Mouse (Mus musculus) midbrain, embryonic 11.5 days (tissue): ENCODE measurements around the gene Wnk2. TPM values are rescaled to one million over a fixed set of nuclear protein-coding genes. Genes with fewer than 3 reads are reported as not detected.

ENCODE experiments used
- ATAC-seq: fragments of 200-750 bp; cut with Nextera tagmentation; 2 replicates; pipeline ENCODE4 v1.8.0; 2017; ENCODE audit warnings: moderate TSS enrichment, moderate library complexity; ENCODE audit not compliant: low FRiP score
- DNase-seq: peaks from one replicate; pipeline ENCODE4 v3.0.0; 2015; ENCODE audit warnings: low spot score; ENCODE audit errors: missing footprints
- H3K27ac ChIP-seq: fragments of 300-500 bp; sonication (generic); 2 replicates; pipeline ENCODE4 v1.5.1; 2014; ENCODE audit warnings: low read depth, low read length
- H3K27me3 ChIP-seq: fragments of 300-500 bp; sonication (generic); 2 replicates; pipeline ENCODE4 v1.6.1; 2014; ENCODE audit warnings: mild to moderate bottlenecking, low read length, moderate library complexity, mixed read lengths; ENCODE audit not compliant: control insufficient read depth, insufficient read depth
- H3K36me3 ChIP-seq: fragments of 300-500 bp; sonication (generic); 2 replicates; pipeline ENCODE4 v1.6.1; 2014; ENCODE audit warnings: mild to moderate bottlenecking, low read length, moderate library complexity, mixed read lengths; ENCODE audit not compliant: control insufficient read depth, insufficient read depth
- H3K4me1 ChIP-seq: fragments of 300-500 bp; sonication (generic); 2 replicates; pipeline ENCODE4 v1.6.1; 2014; ENCODE audit warnings: low read length; ENCODE audit not compliant: control insufficient read depth, insufficient read depth
- H3K4me2 ChIP-seq: fragments of 300-500 bp; sonication (generic); 2 replicates; pipeline ENCODE4 v1.6.1; 2014; ENCODE audit warnings: mild to moderate bottlenecking, moderate library complexity
- H3K4me3 ChIP-seq: fragments of 300-500 bp; sonication (generic); 2 replicates; pipeline ENCODE4 v1.5.1; 2014; ENCODE audit warnings: low read depth, low read length
- H3K9ac ChIP-seq: fragments of 300-500 bp; sonication (generic); 2 replicates; pipeline ENCODE4 v1.6.1; 2014; ENCODE audit warnings: low read length
- H3K9me3 ChIP-seq: fragments of 300-500 bp; sonication (generic); 2 replicates; pipeline ENCODE4 v1.6.1; 2016; ENCODE audit warnings: low read length; ENCODE audit not compliant: control insufficient read depth
- WGBS: fragments of 180-500 bp; shearing (Covaris S2); extraction: QIAGEN DNeasy Blood & Tissue Kit; methylation state at CpG from one replicate; pipeline ENCODE4 v1.1.7; 2014; 5-methylcytosine and 5-hydroxymethylcytosine counted together
- polyA plus RNA-seq: library from polyadenylated mRNA; unstranded; fragments of >200 nt; fragmentation: Nextera tagmentation; extraction: Ambion mirVana; gene quantifications from 2 replicates; pipeline ENCODE4 v1.2.1, GENCODE M21; 2014

The Wnk2 gene
- polyA plus RNA-seq, 1 experiment from 2014 or later, result 7.8 TPM

- Histone ChIP-seq H3K27ac (no peak overlapping the region), H3K9me3 (no peaks in the 10 kb centered on the region)
- no peak for DNase-seq
Observed at GRCm38 (mm10) chr13:49189970-49190870, 42.4 kb upstream of the Wnk2 start.

DNA sequence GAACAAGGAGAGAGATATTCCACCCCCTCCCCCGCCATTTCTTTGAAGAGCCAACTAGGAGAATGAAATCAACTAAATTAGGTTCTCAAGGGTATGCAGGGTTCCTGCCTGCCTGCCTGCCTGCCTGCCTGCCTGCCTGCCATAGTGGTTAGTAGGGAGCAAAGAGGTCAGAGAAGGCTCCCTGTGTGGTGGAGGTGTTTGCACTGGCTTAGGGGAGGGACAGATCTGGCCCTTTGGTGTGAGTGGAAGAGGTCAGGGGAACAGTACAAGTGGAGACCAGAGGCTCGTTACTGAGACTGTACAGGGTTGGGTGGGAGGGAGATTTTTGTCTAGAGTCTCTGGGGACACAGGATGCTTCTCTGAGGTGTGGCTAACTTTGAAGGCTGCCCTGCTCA is 41.1 kb upstream of the Wnk2 start:
- 50% methylated on average over 2 of the region's 2 CpGs for WGBS
- H3K9ac ChIP-seq, result no peak overlapping the region
- no peaks in the 10 kb centered on the region for H3K36me3 ChIP-seq
- DNase-seq (no peak), ATAC-seq (no peak)
- no peak overlapping the region for H3K27ac ChIP-seq
- no peak overlapping the region for H3K4me2 ChIP-seq
- peaks cover 18% of the 10 kb centered on the region for H3K4me1 ChIP-seq
- H3K4me3 ChIP-seq, result no peak overlapping the region
- no peaks in the 10 kb centered on the region for H3K27me3 ChIP-seq
- H3K9me3 ChIP-seq, result no peaks in the 10 kb centered on the region

More at GRCm38 (mm10) chr13:49189970-49190870, 42.4 kb upstream of the Wnk2 start:
- no peak overlapping the region for H3K4me2 ChIP-seq
- H3K4me3 ChIP-seq, result no peak overlapping the region
- WGBS, result 85% methylated on average over 12 of the region's 12 CpGs
- no peak for ATAC-seq
- no peaks in the 10 kb centered on the region for H3K27me3 ChIP-seq
- peaks cover 18% of the 10 kb centered on the region for H3K4me1 ChIP-seq
- no peaks in the 10 kb centered on the region for H3K36me3 ChIP-seq
- no peak overlapping the region for H3K9ac ChIP-seq

- Histone ChIP-seq H3K9me3 (no peaks in the 10 kb centered on the region), H3K36me3 (no peaks in the 10 kb centered on the region), H3K9ac (peak overlapping the region; percentile 71; the same call in 1 of the 2 replicates), H3K27ac (no peak overlapping the region), H3K27me3 (no peaks in the 10 kb centered on the region), H3K4me3 (peak overlapping the region; percentile 56), H3K4me1 (peaks cover 18% of the 10 kb centered on the region), H3K4me2 (peak overlapping the region; percentile 98)
- ATAC-seq (peak; percentile 31; the same call in 1 of the 2 replicates), DNase-seq (peak; percentile 84)
- 27% methylated on average over 15 of the region's 15 CpGs for WGBS
Observed at GRCm38 (mm10) chr13:49188219-49188965, 40.6 kb upstream of the Wnk2 start.

GRCm38 (mm10) chr13:49187288-49188218 is 39.7 kb upstream of the Wnk2 start, which contains the start of gene Ninj1:
Ninj1 (plus strand) TSS chr13:49187485.
- Histone ChIP-seq H3K4me3 (peak within 1 kb of the TSS; percentile 56), H3K27ac (no peak within 1 kb of the TSS), H3K9ac (peak within 1 kb of the TSS; percentile 71), H3K4me2 (peak within 1 kb of the TSS; percentile 98), H3K4me1 (peaks cover 18% of the 10 kb centered on the region), H3K27me3 (no peaks in the 10 kb centered on the region), H3K36me3 (no peaks in the 10 kb centered on the region), H3K9me3 (no peaks in the 10 kb centered on the region)
- WGBS, result under 1% methylated on average over 87 of the region's 87 CpGs
- peak; percentile 94 for ATAC-seq
- DNase-seq, result peak; percentile 91

GRCm38 (mm10) chr13:49186798-49187287 is 39.0 kb upstream of the Wnk2 start:
- H3K4me2 ChIP-seq, result peak overlapping the region; percentile 98
- 19% methylated on average over 11 of the region's 11 CpGs for WGBS
- no peaks in the 10 kb centered on the region for H3K27me3 ChIP-seq
- DNase-seq (peak; percentile 95), ATAC-seq (peak; percentile 25)
- H3K27ac ChIP-seq, result no peak overlapping the region
- no peaks in the 10 kb centered on the region for H3K36me3 ChIP-seq
- peaks cover 18% of the 10 kb centered on the region for H3K4me1 ChIP-seq
- no peaks in the 10 kb centered on the region for H3K9me3 ChIP-seq
- H3K9ac ChIP-seq, result peak overlapping the region; percentile 71
- peak overlapping the region; percentile 56 for H3K4me3 ChIP-seq

GRCm38 (mm10) chr13:49183646-49184045 is 35.8 kb upstream of the Wnk2 start:
- no peaks in the 10 kb centered on the region for H3K9me3 ChIP-seq
- no peak for ATAC-seq
- H3K36me3 ChIP-seq, result no peaks in the 10 kb centered on the region
- H3K4me1 ChIP-seq, result peaks cover 13% of the 10 kb centered on the region
- H3K4me2 ChIP-seq, result no peak overlapping the region
- no peak overlapping the region for H3K9ac ChIP-seq
- 64% methylated on average over 5 of the region's 5 CpGs for WGBS
- H3K27ac ChIP-seq, result no peak overlapping the region
- no peak overlapping the region for H3K4me3 ChIP-seq
- DNase-seq, result peak; percentile 35
- no peaks in the 10 kb centered on the region for H3K27me3 ChIP-seq

DNA sequence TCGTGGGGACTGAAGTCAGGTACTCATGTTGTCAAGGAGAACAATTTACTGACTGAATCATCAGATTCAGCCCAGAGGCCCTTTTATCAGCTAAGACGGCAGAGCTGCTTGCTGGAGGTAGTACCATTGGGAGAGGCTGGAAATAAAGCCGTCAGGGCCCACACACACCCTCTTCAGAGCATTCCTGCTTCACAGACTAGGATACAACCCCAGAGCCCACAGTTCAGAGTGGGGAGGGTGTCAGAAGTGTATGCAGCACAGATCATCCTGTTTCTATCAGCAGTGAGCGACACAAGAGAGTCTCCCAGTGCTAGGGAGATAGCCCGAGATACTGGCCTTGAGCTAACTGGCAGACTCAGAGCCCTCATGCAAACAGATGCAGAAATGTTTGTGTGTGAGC is 35.3 kb upstream of the Wnk2 start:
- no peak for ATAC-seq
- no peak overlapping the region for H3K9ac ChIP-seq
- 52% methylated on average over 5 of the region's 5 CpGs for WGBS

GRCm38 (mm10) chr13:49181411-49181984 is 33.7 kb upstream of the Wnk2 start:
- H3K27ac ChIP-seq, result no peak overlapping the region
- H3K27me3 ChIP-seq, result no peaks in the 10 kb centered on the region
- no peaks in the 10 kb centered on the region for H3K9me3 ChIP-seq
- H3K4me2 ChIP-seq, result no peak overlapping the region
- H3K4me3 ChIP-seq, result no peak overlapping the region
- no peaks in the 10 kb centered on the region for H3K36me3 ChIP-seq
- 93% methylated on average over 3 of the region's 3 CpGs for WGBS
- H3K4me1 ChIP-seq, result no peaks in the 10 kb centered on the region
- H3K9ac ChIP-seq, result no peak overlapping the region
- ATAC-seq (no peak), DNase-seq (no peak)

More for the DNA sequence above, 35.3 kb upstream of the Wnk2 start:
- Histone ChIP-seq H3K4me1 (peaks cover 10% of the 10 kb centered on the region), H3K36me3 (no peaks in the 10 kb centered on the region), H3K4me3 (no peak overlapping the region), H3K9me3 (no peaks in the 10 kb centered on the region), H3K4me2 (no peak overlapping the region), H3K27ac (no peak overlapping the region), H3K27me3 (no peaks in the 10 kb centered on the region)
- no peak for DNase-seq
